Mouse (Mus musculus) myocyte (in vitro differentiated cells): ENCODE results near the gene Cd2ap. TPM values are rescaled to one million over a fixed set of nuclear protein-coding genes. Genes with fewer than 3 reads are reported as not detected.

ENCODE experiments used
- H3K27me3 ChIP-seq: one replicate; pipeline ENCODE4 v1.6.1; 2011; ENCODE audit not compliant: control insufficient read depth, insufficient read depth, insufficient read length
- H3K36me3 ChIP-seq: one replicate; pipeline ENCODE4 v1.6.1; 2011; ENCODE audit not compliant: control insufficient read depth, insufficient read depth
- H3K4me2 ChIP-seq: one replicate; pipeline ENCODE4 v1.6.1; 2011; ENCODE audit warnings: low read depth, control low read depth
- H3K4me3 ChIP-seq: one replicate; pipeline ENCODE4 v1.5.1; 2011; ENCODE audit warnings: mild to moderate bottlenecking, control low read depth, moderate library complexity
- H3K79me2 ChIP-seq: one replicate; pipeline ENCODE4 v1.6.1; 2011; ENCODE audit not compliant: control insufficient read depth, insufficient read depth
- H3ac ChIP-seq: one replicate; pipeline ENCODE4 v1.6.1; 2011; ENCODE audit not compliant: control insufficient read depth, insufficient read length
- CEBPB ChIP-seq: IDR thresholded peaks from 2 replicates; pipeline ENCODE4 v1.6.1; 2011; ENCODE audit warnings: mild to moderate bottlenecking, moderate library complexity; ENCODE audit not compliant: poor library complexity, insufficient read depth, severe bottlenecking
- E2F4 ChIP-seq: IDR thresholded peaks from one replicate; pipeline ENCODE4 v1.6.1; 2011; ENCODE audit warnings: mild to moderate bottlenecking, control low read depth, moderate library complexity; ENCODE audit not compliant: insufficient read depth
- MAX ChIP-seq: IDR thresholded peaks from one replicate; pipeline ENCODE4 v1.6.1; 2011; ENCODE audit warnings: low read depth, mild to moderate bottlenecking, control low read depth
- MYOD1 ChIP-seq, 3 experiments: IDR thresholded peaks; one replicate each; pipeline ENCODE4 v1.6.1; 2011; ENCODE audit warnings: control low read depth in 2 of 3, low read depth in 2 of 3, mild to moderate bottlenecking in 2 of 3, moderate library complexity in 1 of 3; ENCODE audit not compliant: insufficient read length in 2 of 3, control insufficient read depth in 1 of 3
- MYOG ChIP-seq, 3 experiments: IDR thresholded peaks; one replicate each; pipeline ENCODE4 v1.6.1; 2011; ENCODE audit warnings: control low read depth in 2 of 3, low read depth in 2 of 3, mild to moderate bottlenecking in 2 of 3; ENCODE audit not compliant: insufficient read length in 2 of 3, control insufficient read depth in 1 of 3, insufficient read depth in 1 of 3
- POLR2A ChIP-seq: IDR thresholded peaks from one replicate; pipeline ENCODE4 v1.6.1; 2011; ENCODE audit warnings: low read depth, mild to moderate bottlenecking, control low read depth, moderate library complexity; ENCODE audit not compliant: insufficient read length
- POLR2AphosphoS2 ChIP-seq: IDR thresholded peaks from one replicate; pipeline ENCODE4 v1.6.1; 2011; ENCODE audit warnings: low read depth, control low read depth; ENCODE audit not compliant: insufficient read length
- REST ChIP-seq: IDR thresholded peaks from one replicate; pipeline ENCODE4 v1.6.1; 2011; ENCODE audit warnings: mild to moderate bottlenecking, control low read depth, moderate library complexity; ENCODE audit not compliant: insufficient read depth, insufficient read length
- SRF ChIP-seq: IDR thresholded peaks from one replicate; pipeline ENCODE4 v1.6.1; 2011; ENCODE audit warnings: low read depth; ENCODE audit not compliant: control insufficient read depth, insufficient read length
- TCF12 ChIP-seq: IDR thresholded peaks from one replicate; pipeline ENCODE4 v1.6.1; 2011; ENCODE audit warnings: mild to moderate bottlenecking, control low read depth; ENCODE audit not compliant: poor library complexity, insufficient read depth, severe bottlenecking
- TCF3 ChIP-seq: IDR thresholded peaks from one replicate; pipeline ENCODE4 v1.6.1; 2011; ENCODE audit warnings: low read depth, control low read depth; ENCODE audit not compliant: insufficient read length
- USF1 ChIP-seq: IDR thresholded peaks from one replicate; pipeline ENCODE4 v1.6.1; 2011; ENCODE audit warnings: low read depth, mild to moderate bottlenecking, control low read depth, moderate library complexity
- polyA plus RNA-seq: library from polyadenylated mRNA; unstranded; fragments of >200 nt; fragmentation: generic; extraction: Trizol; gene quantifications from one replicate; pipeline ENCODE4 v1.2.1, GENCODE M21; 2012; ENCODE audit warnings: missing spikeins

Cd2ap gene
- polyA plus RNA-seq, 1 experiment: 2.3 TPM

GRCm38 (mm10) chr17:42870465-42870864 lies 6.0 kb downstream of the Cd2ap start:
- H3ac ChIP-seq: no peak overlapping the region
- peaks cover 79% of the 10 kb centered on the region for H3K79me2 ChIP-seq
- no peak for TF ChIP-seq MYOG (IDR thresholded peaks at IDR 0.05; ENCODE audit: control insufficient read depth in 1 of 3, insufficient read depth in 1 of 3, insufficient read length in 2 of 3, low read depth in 2 of 3)
- no peak for TF ChIP-seq TCF3
- TF ChIP-seq MYOD1 (IDR thresholded peaks at IDR 0.05; ENCODE audit: control insufficient read depth in 1 of 3, insufficient read length in 2 of 3, low read depth in 2 of 3): no peak
- TF ChIP-seq SRF: no peak
- TF ChIP-seq POLR2AphosphoS2: no peak
- no peak for TF ChIP-seq REST
- no peaks in the 10 kb centered on the region for H3K27me3 ChIP-seq
- no peak overlapping the region for H3K4me2 ChIP-seq
- H3K36me3 ChIP-seq: no peaks in the 10 kb centered on the region
- no peak overlapping the region for H3K4me3 ChIP-seq

- TF ChIP-seq MYOD1 (IDR thresholded peaks at IDR 0.05; ENCODE audit: control insufficient read depth in 1 of 3, insufficient read length in 2 of 3, low read depth in 2 of 3) (no peak), POLR2A (no peak), TCF3 (no peak), SRF (no peak)
- Histone ChIP-seq H3ac (no peak overlapping the region), H3K4me3 (no peak overlapping the region), H3K27me3 (no peaks in the 10 kb centered on the region), H3K4me2 (no peak overlapping the region), H3K36me3 (no peaks in the 10 kb centered on the region), H3K79me2 (peaks cover 58% of the 10 kb centered on the region)
Measured at GRCm38 (mm10) chr17:42863186-42863585, 13.3 kb downstream of the Cd2ap start.

- H3K4me3 ChIP-seq: no peak overlapping the region
- no peak overlapping the region for H3K4me2 ChIP-seq
- peaks cover 61% of the 10 kb centered on the region for H3K79me2 ChIP-seq
- no peaks in the 10 kb centered on the region for H3K27me3 ChIP-seq
- no peak overlapping the region for H3ac ChIP-seq
- TF ChIP-seq REST (no peak), POLR2AphosphoS2 (no peak), SRF (no peak)
- no peaks in the 10 kb centered on the region for H3K36me3 ChIP-seq
Measured at GRCm38 (mm10) chr17:42860370-42860769, 16.1 kb downstream of the Cd2ap start.

- no peaks in the 10 kb centered on the region for H3K27me3 ChIP-seq
- TF ChIP-seq SRF: no peak
- TF ChIP-seq E2F4: no peak
- TF ChIP-seq POLR2AphosphoS2: no peak
- H3K4me3 ChIP-seq: no peak overlapping the region
- no peak overlapping the region for H3ac ChIP-seq
- H3K4me2 ChIP-seq: no peak overlapping the region
- no peaks in the 10 kb centered on the region for H3K36me3 ChIP-seq
- peaks cover 57% of the 10 kb centered on the region for H3K79me2 ChIP-seq
Measured at GRCm38 (mm10) chr17:42857506-42857905, 19.0 kb downstream of the Cd2ap start.

- Histone ChIP-seq H3ac (no peak overlapping the region), H3K36me3 (peaks cover 6% of the 10 kb centered on the region), H3K27me3 (no peaks in the 10 kb centered on the region), H3K4me3 (no peak overlapping the region), H3K79me2 (no peaks in the 10 kb centered on the region), H3K4me2 (no peak overlapping the region)
- TF ChIP-seq TCF3: no peak
- no peak for TF ChIP-seq USF1
- no peak for TF ChIP-seq POLR2A
- TF ChIP-seq E2F4: no peak
- TF ChIP-seq MYOG (IDR thresholded peaks at IDR 0.05; ENCODE audit: control insufficient read depth in 1 of 3, insufficient read depth in 1 of 3, insufficient read length in 2 of 3, low read depth in 2 of 3): no peak
- no peak for TF ChIP-seq CEBPB
- no peak for TF ChIP-seq MAX
- no peak for TF ChIP-seq MYOD1 (IDR thresholded peaks at IDR 0.05; ENCODE audit: control insufficient read depth in 1 of 3, insufficient read length in 2 of 3, low read depth in 2 of 3)
- TF ChIP-seq SRF: no peak
- TF ChIP-seq REST: no peak
- TF ChIP-seq TCF12: no peak
Measured at GRCm38 (mm10) chr17:42847108-42847507, 29.4 kb downstream of the Cd2ap start.

- H3K4me3 ChIP-seq: no peak overlapping the region
- no peaks in the 10 kb centered on the region for H3K79me2 ChIP-seq
- H3K4me2 ChIP-seq: no peak overlapping the region
- H3K27me3 ChIP-seq: no peaks in the 10 kb centered on the region
- no peaks in the 10 kb centered on the region for H3K36me3 ChIP-seq
- H3ac ChIP-seq: no peak overlapping the region
- TF ChIP-seq TCF12 (no peak), MYOG (IDR thresholded peaks at IDR 0.05; ENCODE audit: control insufficient read depth in 1 of 3, insufficient read depth in 1 of 3, insufficient read length in 2 of 3, low read depth in 2 of 3) (no peak), E2F4 (no peak), MYOD1 (IDR thresholded peaks at IDR 0.05; ENCODE audit: control insufficient read depth in 1 of 3, insufficient read length in 2 of 3, low read depth in 2 of 3) (no peak)
Measured at GRCm38 (mm10) chr17:42837193-42837592, 39.3 kb downstream of the Cd2ap start.
